ENCODE assay signal across 3 mouse cellular contexts in the genomic region with DNA sequence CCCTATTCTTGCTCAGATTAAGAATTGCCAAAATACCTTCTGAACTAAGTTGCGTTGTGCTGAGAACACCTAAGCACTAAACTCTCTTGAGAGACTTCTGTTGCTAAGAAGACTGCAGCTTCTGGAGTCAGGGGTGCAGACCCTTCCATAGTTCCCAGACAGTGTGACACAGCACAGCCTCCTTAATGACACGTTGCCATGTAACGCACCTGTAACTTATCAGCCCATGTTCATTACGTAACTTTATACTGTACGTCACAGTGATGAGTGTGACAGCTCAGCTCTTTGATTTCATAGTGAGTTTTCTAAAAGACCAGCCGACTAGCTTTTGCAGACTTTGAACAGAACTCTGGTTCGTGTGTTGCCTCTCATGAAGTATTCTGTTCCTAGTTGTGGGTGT.
DNase-seq lines count a peak whose midpoint lies in the region; ATAC-seq lines count a peak whose summit lies in the region.
"Not testable (repeated sequence)": the region's sequence is repeated elsewhere in the genome, so short reads cannot be mapped to it uniquely, and the experiment has no call there.

No protein-coding gene starts in this region.

- 68% methylated on average over 7 of the region's 7 CpGs for WGBS in embryonic facial prominence, embryonic 11.5 days
- 43% methylated on average over 7 of the region's 7 CpGs for WGBS in embryonic facial prominence, embryonic 12.5 days
- 71% methylated on average over 7 of the region's 7 CpGs for WGBS in limb, embryonic 11.5 days

- peak; percentile 73; the same call in 1 of the 2 replicates for ATAC-seq in embryonic facial prominence, embryonic 11.5 days (replicated peaks; ENCODE audit: insufficient number of reproducible peaks, low FRiP score, low TSS enrichment, low read depth)
- peak; percentile 74; the same call in 1 of the 2 replicates for ATAC-seq in embryonic facial prominence, embryonic 12.5 days (ENCODE audit: insufficient number of reproducible peaks, insufficient read depth, low FRiP score, low TSS enrichment)
- ATAC-seq in limb, embryonic 11.5 days (ENCODE audit: insufficient number of reproducible peaks, low FRiP score, low TSS enrichment, low read depth): peak; percentile 39; the same call in 1 of the 2 replicates

- H3K36me3 ChIP-seq in embryonic facial prominence, embryonic 11.5 days (replicated peaks; ENCODE audit: control insufficient read depth, insufficient read depth, low read depth, low read length); embryonic facial prominence, embryonic 12.5 days; limb, embryonic 11.5 days (ENCODE audit: control insufficient read depth, insufficient read depth, low read length): not testable (repeated sequence)

- H3K4me1 ChIP-seq in embryonic facial prominence, embryonic 11.5 days (ENCODE audit: control insufficient read depth, insufficient read depth, low read length); embryonic facial prominence, embryonic 12.5 days; limb, embryonic 11.5 days (ENCODE audit: control insufficient read depth, insufficient read depth, low read length): not testable (repeated sequence)

- not testable (repeated sequence) for H3K4me2 ChIP-seq in embryonic facial prominence, embryonic 11.5 days (ENCODE audit: low read depth, low read length); embryonic facial prominence, embryonic 12.5 days (replicated peaks); limb, embryonic 11.5 days (ENCODE audit: low read depth, severe bottlenecking)

- H3K4me3 ChIP-seq in embryonic facial prominence, embryonic 11.5 days (ENCODE audit: low read depth, low read length); embryonic facial prominence, embryonic 12.5 days; limb, embryonic 11.5 days (ENCODE audit: low read depth, low read length): not testable (repeated sequence)

- not testable (repeated sequence) for H3K27ac ChIP-seq in embryonic facial prominence, embryonic 11.5 days (replicated peaks; ENCODE audit: low read depth, low read length); embryonic facial prominence, embryonic 12.5 days; limb, embryonic 11.5 days (replicated peaks; ENCODE audit: low read depth, low read length)

- H3K9ac ChIP-seq in embryonic facial prominence, embryonic 11.5 days (replicated peaks; ENCODE audit: low read length); embryonic facial prominence, embryonic 12.5 days; limb, embryonic 11.5 days (ENCODE audit: low read length): not testable (repeated sequence)

- peak; percentile 28 for DNase-seq in embryonic facial prominence, embryonic 11.5 days (ENCODE audit: low spot score)
- DNase-seq in limb, embryonic 11.5 days (ENCODE audit: low spot score): not testable (repeated sequence)

- not testable (repeated sequence) for H3K27me3 ChIP-seq in embryonic facial prominence, embryonic 11.5 days (ENCODE audit: control insufficient read depth, insufficient read depth, low read length); embryonic facial prominence, embryonic 12.5 days; limb, embryonic 11.5 days (ENCODE audit: control insufficient read depth, insufficient read depth, low read length)

- not testable (repeated sequence) for H3K9me3 ChIP-seq in embryonic facial prominence, embryonic 11.5 days (replicated peaks; ENCODE audit: control insufficient read depth, low read length); embryonic facial prominence, embryonic 12.5 days; limb, embryonic 11.5 days (ENCODE audit: control insufficient read depth, low read length)
